Mouse (Mus musculus): ENCODE data around the gene Calb2. TPM values are rescaled to one million over a fixed set of nuclear protein-coding genes. Genes with fewer than 3 reads are reported as not detected.
A peak's percentile ranks its signal among the peaks of the same experiment; 100 is the strongest.

The Calb2 gene
- 0.52 TPM in 1 of 2 replicates, not detected in the other for total RNA-seq (2021)
- long read RNA-seq, result 0 reads

- peak; percentile 55 for DNase-seq
These were observed at the start of gene Calb2 for GRCm38 (mm10) chr8:110168046-110168445. Calb2 (minus strand) TSS chr8:110168210.

- DNase-seq, result peak; percentile 100
These were observed 49.7 kb upstream of the Calb2 start for GRCm38 (mm10) chr8:110217681-110218131.

- no peak for DNase-seq
These were observed 49.2 kb upstream of the Calb2 start for GRCm38 (mm10) chr8:110217198-110217597.

- no peak for DNase-seq
These were observed 48.2 kb upstream of the Calb2 start for GRCm38 (mm10) chr8:110216253-110216652.

- no peak for DNase-seq
These were observed 47.4 kb upstream of the Calb2 start, which contains the start of gene Cmtr2 for GRCm38 (mm10) chr8:110215365-110215764. Cmtr2 (plus strand) TSS chr8:110215665.

- DNase-seq, result peak; percentile 10
These were observed 33.8 kb upstream of the Calb2 start for GRCm38 (mm10) chr8:110201806-110202205.

- peak; percentile 65 for DNase-seq
These were observed 28.7 kb upstream of the Calb2 start for GRCm38 (mm10) chr8:110196678-110197077.

GRCm38 (mm10) chr8:110188961-110189750 is 21.1 kb upstream of the Calb2 start:
- no peak for DNase-seq

- no peak for DNase-seq
These were observed 17.5 kb upstream of the Calb2 start for GRCm38 (mm10) chr8:110185538-110185937.

- no peak for DNase-seq
These were observed 15.7 kb upstream of the Calb2 start for GRCm38 (mm10) chr8:110183748-110184147.

- no peak for DNase-seq
These were observed 14.8 kb upstream of the Calb2 start for GRCm38 (mm10) chr8:110182735-110183367.

GRCm38 (mm10) chr8:110177359-110178155 is 9.5 kb upstream of the Calb2 start:
- DNase-seq, result peak; percentile 35

GRCm38 (mm10) chr8:110174826-110175225 is 6.8 kb upstream of the Calb2 start:
- no peak for DNase-seq

GRCm38 (mm10) chr8:110172161-110172560 is 4.2 kb upstream of the Calb2 start:
- DNase-seq, result no peak

GRCm38 (mm10) chr8:110166270-110166669 is 1.7 kb downstream of the Calb2 start:
- no peak for DNase-seq

- DNase-seq, result no peak
These were observed 6.0 kb downstream of the Calb2 start for GRCm38 (mm10) chr8:110162007-110162406.

- DNase-seq, result no peak
These were observed 15.1 kb downstream of the Calb2 start for GRCm38 (mm10) chr8:110152951-110153350.

- peak; percentile 45 for DNase-seq
These were observed 22.5 kb downstream of the Calb2 start for GRCm38 (mm10) chr8:110145538-110145937.

- DNase-seq, result no peak
These were observed 27.2 kb downstream of the Calb2 start for GRCm38 (mm10) chr8:110140770-110141169.

- DNase-seq, result no peak
These were observed 27.9 kb downstream of the Calb2 start for GRCm38 (mm10) chr8:110140156-110140555.

- no peak for DNase-seq
These were observed 32.5 kb downstream of the Calb2 start for GRCm38 (mm10) chr8:110135515-110135914.

- no peak for DNase-seq
These were observed 33.8 kb downstream of the Calb2 start for GRCm38 (mm10) chr8:110134236-110134635.

GRCm38 (mm10) chr8:110130537-110130936 is 37.5 kb downstream of the Calb2 start:
- peak; percentile 78 for DNase-seq

All from adrenal gland, postnatal 25 days (tissue).